Mouse (Mus musculus) lung, postnatal 4 days (tissue): ENCODE results near the gene Sypl2.
A peak's percentile ranks its signal among the peaks of the same experiment; 100 is the strongest.
"Not testable (repeated sequence)": the region's sequence is repeated elsewhere in the genome, so short reads cannot be mapped to it uniquely, and the experiment has no call there.

Source experiments
- DNase-seq, 2 experiments: peaks; one replicate each; pipeline ENCODE4 v3.0.0; 2021

Sypl2 gene

GRCm38 (mm10) chr3:108226558-108227350 is at the start of gene Sypl2:
TSS of gene Sypl2 (minus strand) at chr3:108226648.
- peak; percentile 49 to 56 for DNase-seq

DNA sequence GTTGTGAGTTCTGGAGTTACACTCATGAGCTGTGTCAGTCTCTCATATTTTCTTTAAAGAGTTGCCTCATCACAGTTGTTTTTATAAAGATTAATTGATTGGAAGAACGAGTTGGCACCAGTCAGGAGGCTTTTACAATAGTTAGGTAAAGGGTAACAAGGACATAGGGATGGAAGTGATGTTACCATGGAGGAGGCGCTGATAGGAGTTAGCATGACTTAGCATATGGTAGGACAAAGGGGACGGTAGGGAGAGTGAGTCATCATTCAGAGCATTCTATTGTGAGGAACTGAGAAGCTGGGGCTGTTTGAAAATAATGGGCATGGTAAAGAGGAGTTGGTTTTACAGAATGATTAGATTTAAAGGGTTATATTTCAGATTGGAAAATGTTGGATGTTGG is 32.9 kb upstream of the Sypl2 start:
- DNase-seq, result no peak

DNA sequence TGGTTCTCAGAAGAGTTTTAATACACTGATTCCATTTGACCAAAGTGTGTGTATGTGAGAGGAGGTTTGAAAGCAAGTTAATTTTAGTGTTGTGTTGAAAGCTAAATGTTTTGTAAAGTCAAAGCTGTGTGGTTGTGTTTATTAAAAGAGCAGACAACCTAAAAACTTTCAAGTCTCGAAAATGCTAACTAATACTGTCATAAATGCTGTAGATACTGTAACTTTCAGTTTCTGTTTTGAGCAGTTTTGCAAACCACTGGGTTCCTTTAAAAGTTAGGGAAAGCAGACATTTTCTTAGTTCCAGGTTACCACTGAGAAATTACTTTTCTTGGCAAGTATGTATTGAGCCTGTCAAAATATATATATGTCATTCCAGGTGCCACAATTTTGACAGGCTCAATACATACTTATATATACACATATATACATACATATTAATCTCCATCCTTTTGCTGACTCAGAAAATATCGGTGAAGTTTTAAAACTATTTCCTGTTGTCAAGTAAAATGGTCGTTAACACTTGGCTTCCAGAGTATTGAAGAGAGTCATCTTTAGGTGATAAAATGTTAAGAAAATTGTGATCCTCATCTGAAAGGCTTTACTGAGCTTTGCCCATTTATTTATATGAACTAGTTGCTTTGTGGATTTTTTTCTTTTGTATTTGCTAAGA is 31.5 kb upstream of the Sypl2 start:
- DNase-seq, result no peak

DNA sequence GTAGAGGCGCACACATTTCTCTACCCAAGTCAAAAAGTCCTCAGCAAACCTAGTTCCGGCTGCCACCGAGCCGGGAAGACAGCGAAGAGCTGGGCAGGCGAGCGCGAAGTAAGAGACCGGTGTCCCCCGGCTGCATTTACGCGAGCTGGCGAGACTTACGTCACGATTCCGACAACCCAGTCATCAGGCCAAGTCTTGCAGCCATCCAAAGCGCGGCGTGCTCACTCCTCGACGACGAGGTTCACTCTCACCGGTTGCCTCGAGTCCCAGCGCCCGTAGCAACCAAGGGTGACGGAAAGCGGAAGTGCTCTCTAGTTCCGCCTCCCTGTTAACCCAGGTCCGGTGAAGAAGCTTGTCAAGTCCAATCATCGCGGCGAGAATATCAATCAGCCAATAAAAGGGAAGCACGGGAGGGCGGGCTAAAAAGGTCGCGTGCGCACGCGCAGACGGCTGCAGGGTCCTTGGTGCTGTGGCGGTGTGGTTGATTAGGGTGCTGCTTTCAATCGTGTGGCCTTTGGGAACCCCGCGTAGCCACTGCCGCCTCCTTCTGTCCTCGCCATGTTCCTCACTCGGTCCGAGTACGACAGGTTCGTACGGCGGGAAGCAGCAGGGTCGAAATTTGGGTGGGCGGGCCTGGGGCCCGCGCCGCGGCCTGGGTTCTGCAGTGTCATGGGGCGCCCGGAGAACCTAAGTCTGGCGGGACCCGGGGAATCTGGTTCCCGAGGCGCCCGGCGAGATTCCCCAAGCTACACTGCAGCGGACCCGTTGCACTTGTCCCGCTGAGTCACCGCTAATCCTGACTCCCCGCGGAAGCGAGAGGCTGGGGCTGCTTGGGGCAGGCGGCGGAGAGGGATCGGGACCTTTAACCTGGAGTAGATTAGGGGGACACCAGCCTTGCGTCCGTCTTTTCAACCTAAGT is 30.5 kb upstream of the Sypl2 start, which contains the start of gene Psma5:
Gene Psma5 (plus strand): TSS at position 208 of the 919 bp plus-strand sequence.
- DNase-seq, result peak; percentile 95 to 97

DNA sequence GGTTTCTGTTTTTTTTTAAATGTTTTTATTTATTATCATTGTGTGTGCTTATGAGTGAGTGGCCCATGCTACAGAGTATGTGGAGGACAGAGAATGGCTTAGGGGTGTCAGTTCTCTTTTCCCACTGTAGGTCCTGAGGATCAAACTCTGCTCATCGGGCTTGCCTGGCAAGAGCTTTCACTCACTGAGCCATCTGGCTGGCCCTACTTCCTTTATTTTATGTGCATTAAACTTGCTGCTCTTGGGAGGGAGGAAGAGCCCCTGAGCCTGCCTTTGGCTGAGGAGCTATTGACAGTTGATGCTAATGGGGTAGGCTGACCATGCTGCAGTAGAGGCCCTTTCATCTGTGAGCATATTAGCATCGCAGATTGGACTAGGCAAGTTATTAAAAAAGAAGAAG is 20.4 kb upstream of the Sypl2 start:
- DNase-seq, result no peak

DNA sequence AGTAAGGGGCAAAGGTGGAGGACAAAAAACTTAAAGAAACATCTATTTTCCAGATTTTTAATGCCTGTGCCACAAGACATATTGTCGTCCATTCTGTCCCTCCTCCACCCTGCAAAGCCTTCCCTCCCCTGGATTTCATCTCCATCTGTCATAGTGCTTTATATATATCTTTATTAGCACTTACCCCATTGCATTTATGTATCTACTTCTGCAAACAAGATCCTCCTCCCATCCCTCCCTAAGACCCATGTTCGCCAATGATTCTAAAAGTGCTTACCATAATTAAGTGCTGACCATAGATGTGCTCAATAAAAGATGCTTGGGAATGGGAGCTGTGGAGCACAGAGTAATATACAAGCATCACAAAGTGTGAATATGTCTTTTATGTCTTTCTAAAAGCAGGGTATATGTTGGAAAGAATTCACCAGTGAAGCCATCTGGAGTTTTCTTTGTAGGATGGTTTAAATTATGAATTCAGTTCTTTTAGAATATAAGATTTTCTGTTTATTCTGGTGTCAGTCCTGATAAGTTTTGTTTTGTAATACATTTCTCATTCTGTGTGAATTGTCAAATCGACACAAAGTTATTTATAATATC is 14.9 kb upstream of the Sypl2 start:
- DNase-seq, result no peak

DNA sequence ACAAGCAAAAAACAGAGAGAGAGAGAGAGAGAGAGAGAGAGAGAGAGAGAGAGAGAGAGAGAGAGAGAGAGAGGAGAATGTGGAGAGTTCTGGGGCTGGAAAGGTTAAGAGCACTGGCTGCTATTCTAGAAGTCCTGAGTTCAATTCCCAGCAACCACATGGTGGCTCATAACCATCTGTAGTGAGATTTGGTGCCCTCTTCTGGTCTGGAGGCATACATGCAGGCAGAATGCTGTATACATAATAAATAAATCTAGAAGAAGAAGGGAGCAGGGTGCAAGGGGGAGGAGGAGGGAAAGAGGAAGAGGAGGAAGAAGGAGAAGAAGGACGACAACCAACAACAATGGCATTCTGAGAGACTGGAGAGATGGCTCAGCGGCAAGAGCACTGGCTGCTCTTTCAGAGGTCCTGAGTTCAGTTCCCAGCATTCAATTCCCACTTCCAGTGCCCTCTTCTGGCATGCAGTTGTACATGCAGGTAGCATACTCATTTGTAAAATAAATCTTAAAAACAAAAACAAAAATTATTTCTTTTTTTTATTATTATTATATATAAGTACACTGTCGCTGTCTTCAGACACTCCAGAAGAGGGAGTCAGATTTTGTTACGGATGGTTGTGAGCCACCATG is 11.1 kb upstream of the Sypl2 start:
- DNase-seq, result not testable (repeated sequence)

GRCm38 (mm10) chr3:108231646-108232045 is 5.2 kb upstream of the Sypl2 start:
- no peak for DNase-seq

DNA sequence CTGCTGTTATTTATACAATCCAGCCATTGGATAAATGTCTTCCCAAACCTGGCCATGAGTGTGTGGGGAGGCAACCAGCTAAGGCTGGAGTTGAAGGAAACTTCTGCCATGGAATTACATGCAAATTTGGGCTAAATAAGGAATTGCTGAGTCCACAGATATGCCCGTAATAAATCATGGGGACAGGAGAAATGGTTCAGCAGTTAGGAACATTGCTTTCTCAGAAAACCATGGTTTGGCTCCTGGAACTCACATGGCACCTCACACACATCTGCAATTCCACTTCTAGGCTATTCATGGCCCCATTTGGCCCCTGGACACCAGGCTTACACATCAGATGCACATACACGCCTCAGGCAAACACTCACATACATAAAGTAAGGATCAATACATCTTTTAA is 1.1 kb upstream of the Sypl2 start:
- DNase-seq, result no peak

GRCm38 (mm10) chr3:108225711-108226557 is 514 bp downstream of the Sypl2 start:
- no peak for DNase-seq

DNA sequence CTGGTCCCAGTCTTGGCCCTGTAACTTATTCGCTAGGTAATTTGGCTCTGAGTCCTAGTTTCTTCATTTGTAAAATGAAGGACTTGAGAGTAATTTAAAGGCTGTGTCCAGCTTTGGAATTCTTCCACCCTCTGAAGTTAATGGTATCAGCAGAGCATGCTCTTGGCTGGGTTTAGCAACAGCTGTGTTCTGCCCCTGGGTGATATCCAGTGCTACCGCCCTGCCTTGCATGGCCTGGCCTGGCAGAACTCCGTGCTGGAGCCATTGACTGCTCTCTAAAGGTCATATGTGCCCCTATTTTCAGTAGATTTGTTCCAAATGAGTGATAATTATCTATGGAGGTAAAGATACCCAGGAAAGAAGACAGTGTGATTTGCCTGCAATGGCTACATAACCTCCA is 5.8 kb downstream of the Sypl2 start:
- DNase-seq, result no peak

- no peak for DNase-seq
Observed at GRCm38 (mm10) chr3:108214734-108215133, 11.7 kb downstream of the Sypl2 start.

GRCm38 (mm10) chr3:108212406-108212805 is 14.0 kb downstream of the Sypl2 start:
- DNase-seq, result no peak

GRCm38 (mm10) chr3:108211845-108212244 is 14.6 kb downstream of the Sypl2 start:
- no peak for DNase-seq

DNA sequence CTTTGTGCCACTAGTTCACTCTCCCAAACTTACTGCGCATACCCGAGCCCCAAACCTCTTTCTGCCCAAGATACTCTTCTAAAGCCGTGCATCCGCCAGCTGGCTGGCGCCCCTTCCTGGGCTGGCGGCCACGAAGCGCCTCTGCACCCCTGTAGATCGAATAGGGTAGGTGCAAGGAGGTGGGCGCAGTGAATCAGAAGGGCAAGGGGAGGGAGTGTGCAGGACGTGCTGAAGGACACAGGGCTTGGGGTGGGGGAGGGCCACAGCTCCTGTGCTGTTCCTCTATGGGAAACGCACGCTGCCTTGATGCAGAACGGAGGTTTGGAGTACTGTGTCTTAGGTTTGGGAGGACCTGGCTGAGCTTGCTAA is 15.7 kb downstream of the Sypl2 start, which contains the start of gene Atxn7l2:
Gene Atxn7l2 (minus strand): TSS at position 164 of the 369 bp plus-strand sequence.
- DNase-seq, result no peak

GRCm38 (mm10) chr3:108209946-108210770 is 16.3 kb downstream of the Sypl2 start:
- DNase-seq, result peak; percentile 93 to 97

GRCm38 (mm10) chr3:108209536-108209935 is 16.9 kb downstream of the Sypl2 start:
- no peak for DNase-seq

DNA sequence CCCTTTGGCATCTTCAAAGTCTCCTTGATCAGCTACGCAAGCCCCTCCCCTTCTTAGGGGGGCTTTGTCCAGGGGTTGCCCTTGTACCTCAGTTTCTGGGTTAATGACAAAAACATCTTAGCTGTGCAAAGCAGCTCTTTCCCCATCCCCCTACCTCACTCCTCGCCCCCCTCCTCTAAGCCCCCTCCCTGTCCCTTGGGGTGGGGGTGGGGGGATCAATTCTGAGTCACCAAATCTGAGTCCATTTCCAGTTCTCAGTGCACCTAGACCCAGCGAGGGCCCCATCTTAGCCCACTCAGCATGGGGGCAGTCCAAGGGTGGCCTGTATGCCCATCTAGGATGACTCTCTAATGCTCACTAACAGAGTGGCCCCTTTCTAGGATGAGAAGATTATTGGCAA is 17.4 kb downstream of the Sypl2 start:
- DNase-seq, result no peak

DNA sequence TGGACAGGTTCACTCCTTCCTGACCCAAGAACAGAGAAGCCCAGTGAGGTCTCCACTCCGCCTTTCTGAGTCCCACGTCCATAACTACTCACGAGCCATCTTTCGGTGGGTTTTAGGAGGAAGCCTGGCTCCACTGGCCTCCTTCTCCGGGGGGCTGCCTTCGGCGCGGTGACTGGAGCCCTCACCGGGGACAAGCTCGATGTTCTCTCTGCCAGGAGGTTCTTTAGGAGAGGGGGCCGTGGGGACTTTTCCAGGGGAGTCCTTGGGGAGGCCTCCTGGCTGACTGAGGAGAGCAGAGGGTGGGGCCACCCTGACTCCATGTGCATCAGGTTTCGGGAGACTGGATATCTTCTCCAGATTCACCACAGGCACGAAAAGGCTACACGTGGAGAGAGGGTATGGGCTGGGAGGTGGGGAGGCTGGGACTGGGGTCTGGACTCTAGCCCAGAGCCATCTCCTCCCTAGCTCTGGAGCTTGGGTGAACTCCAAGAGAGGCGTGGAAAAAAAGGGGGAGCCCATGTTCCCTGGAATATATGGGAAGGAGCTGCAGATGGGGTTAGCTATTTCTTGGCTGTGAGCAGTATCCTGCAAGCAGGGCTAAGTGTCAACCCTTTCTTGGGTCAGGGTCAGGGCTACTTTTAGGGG is 19.6 kb downstream of the Sypl2 start:
- peak in 1 of 2 experiments; percentile 44 for DNase-seq

- no peak for DNase-seq
Observed at GRCm38 (mm10) chr3:108205601-108206000, 20.8 kb downstream of the Sypl2 start.
